Mouse (Mus musculus): ENCODE results near the gene Cops7b. TPM values are rescaled to one million over a fixed set of nuclear protein-coding genes. Genes with fewer than 3 reads are reported as not detected.

The Cops7b gene
- polyA plus RNA-seq, 1 experiment from 2014 or later: 39.1 TPM

DNA sequence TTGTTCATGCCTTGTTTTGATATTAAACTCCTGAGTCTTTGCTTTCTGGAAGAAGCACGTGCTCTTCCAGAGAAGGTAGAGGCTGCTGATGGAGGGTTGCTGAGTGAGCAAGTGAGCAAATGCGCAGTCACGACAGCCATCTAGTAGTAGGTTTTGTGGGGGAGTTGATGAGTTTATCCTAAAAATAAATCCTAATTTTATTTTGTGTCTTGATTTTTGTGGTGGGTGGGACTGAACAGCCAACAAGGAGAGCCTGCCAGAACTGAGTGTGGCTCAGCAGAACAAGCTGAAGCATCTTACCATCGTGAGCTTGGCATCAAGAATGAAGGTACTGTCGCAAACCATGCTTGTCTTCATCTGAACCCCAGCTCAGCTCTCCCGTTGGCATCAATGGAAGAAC, 13.8 kb downstream of the Cops7b start:
- Histone ChIP-seq H3K4me3 (replicated peaks) (no peak overlapping the region), H3K9ac (no peak overlapping the region), H3K4me1 (no peaks in the 10 kb centered on the region), H3K27me3 (no peaks in the 10 kb centered on the region), H3K27ac (replicated peaks) (no peak overlapping the region), H3K4me2 (replicated peaks) (no peak overlapping the region), H3K9me3 (replicated peaks) (no peaks in the 10 kb centered on the region), H3K36me3 (peaks cover 73% of the 10 kb centered on the region)
- WGBS: 92% methylated on average over 6 of the region's 6 CpGs
- no peak for ATAC-seq (ENCODE audit: insufficient number of reproducible peaks, low FRiP score, low TSS enrichment, low read depth)

DNA sequence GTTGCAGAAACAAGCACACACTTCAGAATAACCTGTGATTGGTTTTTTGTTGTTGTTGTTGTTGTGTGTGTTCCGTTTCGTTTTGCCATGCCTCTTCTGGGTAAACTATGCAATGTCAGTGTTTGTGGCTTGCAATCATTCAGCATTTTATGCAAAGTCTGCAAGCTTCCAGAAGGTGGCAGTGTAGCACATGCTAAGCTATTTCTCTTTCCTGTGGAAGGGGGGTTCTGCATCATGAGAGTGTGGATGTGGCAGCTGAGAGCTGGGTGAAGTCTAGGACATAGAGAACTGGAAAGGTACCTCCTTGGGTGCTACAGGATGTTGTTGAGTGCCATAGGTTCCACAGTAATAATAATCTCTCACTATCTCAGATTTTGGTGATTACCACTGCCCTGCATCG, 15.8 kb downstream of the Cops7b start:
- no peak for ATAC-seq (ENCODE audit: insufficient number of reproducible peaks, low FRiP score, low TSS enrichment, low read depth)
- WGBS: 70% methylated on average over 3 of the region's 3 CpGs
- no peaks in the 10 kb centered on the region for H3K4me1 ChIP-seq
- H3K4me3 ChIP-seq (replicated peaks): no peak overlapping the region
- no peaks in the 10 kb centered on the region for H3K27me3 ChIP-seq
- no peak overlapping the region for H3K27ac ChIP-seq (replicated peaks)
- peaks cover 78% of the 10 kb centered on the region for H3K36me3 ChIP-seq
- H3K9me3 ChIP-seq (replicated peaks): no peaks in the 10 kb centered on the region
- H3K4me2 ChIP-seq (replicated peaks): no peak overlapping the region
- H3K9ac ChIP-seq: no peak overlapping the region

DNA sequence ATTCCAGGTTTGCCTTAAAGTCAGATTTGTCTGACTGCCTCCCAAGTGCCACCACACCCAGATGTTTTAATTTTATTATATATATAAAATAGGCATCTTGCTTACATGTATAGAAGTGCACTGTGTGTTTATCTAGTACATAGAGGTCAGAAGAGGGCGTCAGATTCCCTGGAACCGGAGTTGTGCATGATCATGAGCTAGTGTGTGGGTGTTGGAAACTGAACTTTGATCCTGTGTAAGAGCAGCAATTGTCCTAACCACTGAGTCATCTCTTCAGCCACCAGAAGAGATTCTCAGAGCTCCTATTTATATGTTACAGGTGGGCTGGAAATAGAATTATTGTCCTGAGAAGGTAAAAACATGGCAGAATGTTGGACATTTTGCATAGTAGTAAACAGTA, 17.4 kb downstream of the Cops7b start:
- H3K27ac ChIP-seq (replicated peaks): no peak overlapping the region
- no peak overlapping the region for H3K4me2 ChIP-seq (replicated peaks)
- H3K9me3 ChIP-seq (replicated peaks): no peaks in the 10 kb centered on the region
- H3K9ac ChIP-seq: no peak overlapping the region
- H3K27me3 ChIP-seq: no peaks in the 10 kb centered on the region
- H3K4me1 ChIP-seq: no peaks in the 10 kb centered on the region
- H3K36me3 ChIP-seq: peaks cover 79% of the 10 kb centered on the region
- 81% methylated on average over 2 of the region's 2 CpGs for WGBS
- ATAC-seq (ENCODE audit: insufficient number of reproducible peaks, low FRiP score, low TSS enrichment, low read depth): no peak
- H3K4me3 ChIP-seq (replicated peaks): no peak overlapping the region

DNA sequence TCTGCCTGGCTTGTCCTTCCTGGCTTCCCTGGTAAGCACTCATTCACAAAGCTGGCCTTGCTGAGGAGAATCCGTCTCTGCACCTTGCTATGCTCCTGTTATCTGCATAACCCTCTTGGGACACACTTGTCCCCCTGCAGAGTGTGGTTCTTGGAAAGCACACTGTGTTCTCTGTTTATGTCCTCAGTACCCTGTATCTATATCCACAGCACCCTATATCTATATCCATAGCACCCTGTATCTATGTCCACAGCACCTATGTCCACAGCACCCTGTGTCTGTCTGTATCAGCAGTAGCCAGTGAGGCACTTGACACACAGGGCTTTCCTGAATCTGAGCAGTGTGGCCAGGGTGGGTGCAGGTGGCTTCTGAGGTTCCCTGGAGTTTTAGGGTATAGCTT, 28.2 kb downstream of the Cops7b start:
- Histone ChIP-seq H3K4me2 (replicated peaks) (no peak overlapping the region), H3K4me1 (no peaks in the 10 kb centered on the region), H3K27ac (replicated peaks) (no peak overlapping the region), H3K36me3 (peaks cover 20% of the 10 kb centered on the region), H3K9ac (no peak overlapping the region), H3K9me3 (replicated peaks) (no peaks in the 10 kb centered on the region), H3K27me3 (no peaks in the 10 kb centered on the region), H3K4me3 (replicated peaks) (no peak overlapping the region)
- no peak for ATAC-seq (ENCODE audit: insufficient number of reproducible peaks, low FRiP score, low TSS enrichment, low read depth)
- 87% methylated on average over 1 of the region's 1 CpGs for WGBS

DNA sequence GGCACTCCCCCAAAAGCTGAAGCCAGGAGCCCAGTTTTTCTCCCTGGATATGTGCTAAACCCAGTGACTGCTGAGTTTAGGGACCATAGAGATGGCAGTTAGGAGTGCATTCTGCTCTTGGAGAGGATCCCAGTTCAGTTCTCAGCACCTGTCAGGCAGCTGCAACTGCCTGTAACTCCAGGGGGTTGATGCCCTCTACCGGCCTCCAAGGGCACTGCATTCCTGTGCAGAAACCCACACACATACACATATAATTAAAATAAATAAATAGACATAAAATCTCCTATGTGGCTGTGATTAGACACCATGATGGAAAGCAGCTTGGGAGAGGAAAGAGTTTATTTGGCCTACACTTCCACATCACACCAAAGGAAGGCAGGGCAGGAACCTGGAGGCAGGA, 29.4 kb downstream of the Cops7b start:
- no peak overlapping the region for H3K9ac ChIP-seq
- WGBS: 61% methylated on average over 1 of the region's 1 CpGs
- H3K9me3 ChIP-seq (replicated peaks): no peaks in the 10 kb centered on the region
- ATAC-seq (ENCODE audit: insufficient number of reproducible peaks, low FRiP score, low TSS enrichment, low read depth): no peak
- no peak overlapping the region for H3K4me2 ChIP-seq (replicated peaks)
- H3K4me1 ChIP-seq: no peaks in the 10 kb centered on the region
- H3K4me3 ChIP-seq (replicated peaks): no peak overlapping the region
- H3K27ac ChIP-seq (replicated peaks): no peak overlapping the region
- H3K36me3 ChIP-seq: peaks cover 19% of the 10 kb centered on the region
- no peaks in the 10 kb centered on the region for H3K27me3 ChIP-seq

DNA sequence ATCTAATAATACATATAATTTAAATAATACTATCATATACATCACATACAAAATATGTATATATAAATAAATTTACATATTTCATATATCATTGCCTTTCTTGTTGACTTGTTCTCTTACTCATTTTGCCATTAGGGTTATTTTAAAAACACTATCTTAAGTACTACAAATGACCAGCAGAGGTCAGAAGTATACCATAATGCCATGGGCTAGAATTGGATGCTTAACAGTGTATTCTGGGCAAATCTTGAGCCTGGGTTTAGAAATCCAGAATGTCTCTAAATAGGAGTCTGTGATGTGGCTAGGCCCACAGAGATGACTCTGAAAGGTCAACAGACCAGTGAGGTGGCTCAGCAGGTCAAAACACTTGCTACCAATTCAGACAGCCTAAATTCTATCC, 31.6 kb downstream of the Cops7b start:
- no peak overlapping the region for H3K27ac ChIP-seq (replicated peaks)
- no peaks in the 10 kb centered on the region for H3K27me3 ChIP-seq
- H3K36me3 ChIP-seq: peaks cover 4% of the 10 kb centered on the region
- no peak for ATAC-seq (ENCODE audit: insufficient number of reproducible peaks, low FRiP score, low TSS enrichment, low read depth)
- no peaks in the 10 kb centered on the region for H3K9me3 ChIP-seq (replicated peaks)
- no peak overlapping the region for H3K4me2 ChIP-seq (replicated peaks)
- H3K4me1 ChIP-seq: no peaks in the 10 kb centered on the region
- H3K9ac ChIP-seq: no peak overlapping the region
- H3K4me3 ChIP-seq (replicated peaks): no peak overlapping the region

DNA sequence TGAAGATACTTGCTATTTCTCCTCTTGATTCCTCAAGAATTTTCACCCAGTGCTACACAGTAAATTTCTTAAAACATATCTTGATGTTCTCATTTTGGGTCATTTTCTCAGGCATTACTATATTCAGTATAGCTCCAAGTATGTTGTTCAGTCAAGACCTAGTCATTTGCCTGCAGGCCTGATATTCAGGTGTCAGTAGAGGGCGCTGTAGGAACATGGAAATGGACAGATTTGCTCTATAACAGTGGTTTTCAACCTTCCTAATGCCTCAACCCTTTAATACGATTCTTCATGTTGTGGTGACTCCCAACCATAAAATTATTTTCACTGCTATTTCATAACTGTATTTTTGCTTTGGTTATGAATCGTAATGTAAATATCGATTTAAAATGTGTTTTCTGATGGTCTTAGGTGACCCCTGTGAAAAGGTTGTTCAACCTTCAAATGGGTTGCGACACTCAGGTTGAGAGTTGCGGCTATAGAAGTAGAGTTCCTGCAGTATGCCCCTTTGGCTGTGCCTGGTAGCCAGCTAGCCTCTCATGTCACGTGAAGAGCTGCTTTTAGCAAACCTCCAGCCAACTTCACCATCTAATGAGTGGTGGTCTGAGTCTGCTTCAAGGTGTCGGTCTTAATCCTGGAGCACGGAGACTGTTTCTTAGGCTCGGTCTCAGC, 35.9 kb downstream of the Cops7b start:
- H3K9ac ChIP-seq: no peak overlapping the region
- no peak overlapping the region for H3K27ac ChIP-seq (replicated peaks)
- 58% methylated on average over 10 of the region's 10 CpGs for WGBS
- H3K4me2 ChIP-seq (replicated peaks): no peak overlapping the region
- H3K4me1 ChIP-seq: 0 out of 2 replicates have a peak, but pooled peaks cover 4% of the 10 kb centered on the region
- no peaks in the 10 kb centered on the region for H3K36me3 ChIP-seq
- H3K27me3 ChIP-seq: no peaks in the 10 kb centered on the region
- no peak overlapping the region for H3K4me3 ChIP-seq (replicated peaks)
- ATAC-seq (ENCODE audit: insufficient number of reproducible peaks, low FRiP score, low TSS enrichment, low read depth): no peak
- no peaks in the 10 kb centered on the region for H3K9me3 ChIP-seq (replicated peaks)

DNA sequence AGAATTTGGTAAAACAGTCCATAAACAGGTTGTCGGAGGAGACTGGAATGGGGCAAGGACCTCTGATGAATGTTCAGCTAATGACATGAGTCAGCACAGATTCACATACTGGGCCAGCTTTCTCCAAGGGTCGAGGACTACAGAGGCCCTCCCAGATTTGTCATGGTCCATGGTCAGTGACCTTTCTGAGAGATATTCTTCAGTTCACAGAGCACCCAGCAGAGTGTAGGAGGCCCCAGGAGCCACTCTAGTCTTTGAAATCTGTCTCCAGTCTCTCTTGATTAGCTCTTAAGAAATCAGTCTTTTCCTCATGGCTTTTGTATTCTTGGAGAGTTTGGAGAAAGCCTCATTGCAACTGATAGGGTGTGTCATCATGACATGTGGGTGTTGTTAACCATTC, 39.6 kb downstream of the Cops7b start:
- Histone ChIP-seq H3K36me3 (no peaks in the 10 kb centered on the region), H3K9ac (no peak overlapping the region), H3K27ac (replicated peaks) (no peak overlapping the region), H3K4me2 (replicated peaks) (no peak overlapping the region), H3K4me3 (replicated peaks) (no peak overlapping the region), H3K27me3 (no peaks in the 10 kb centered on the region), H3K4me1 (0 out of 2 replicates have a peak, but pooled peaks cover 4% of the 10 kb centered on the region), H3K9me3 (replicated peaks) (no peaks in the 10 kb centered on the region)
- ATAC-seq (ENCODE audit: insufficient number of reproducible peaks, low FRiP score, low TSS enrichment, low read depth): no peak
- 79% methylated on average over 2 of the region's 2 CpGs for WGBS

DNA sequence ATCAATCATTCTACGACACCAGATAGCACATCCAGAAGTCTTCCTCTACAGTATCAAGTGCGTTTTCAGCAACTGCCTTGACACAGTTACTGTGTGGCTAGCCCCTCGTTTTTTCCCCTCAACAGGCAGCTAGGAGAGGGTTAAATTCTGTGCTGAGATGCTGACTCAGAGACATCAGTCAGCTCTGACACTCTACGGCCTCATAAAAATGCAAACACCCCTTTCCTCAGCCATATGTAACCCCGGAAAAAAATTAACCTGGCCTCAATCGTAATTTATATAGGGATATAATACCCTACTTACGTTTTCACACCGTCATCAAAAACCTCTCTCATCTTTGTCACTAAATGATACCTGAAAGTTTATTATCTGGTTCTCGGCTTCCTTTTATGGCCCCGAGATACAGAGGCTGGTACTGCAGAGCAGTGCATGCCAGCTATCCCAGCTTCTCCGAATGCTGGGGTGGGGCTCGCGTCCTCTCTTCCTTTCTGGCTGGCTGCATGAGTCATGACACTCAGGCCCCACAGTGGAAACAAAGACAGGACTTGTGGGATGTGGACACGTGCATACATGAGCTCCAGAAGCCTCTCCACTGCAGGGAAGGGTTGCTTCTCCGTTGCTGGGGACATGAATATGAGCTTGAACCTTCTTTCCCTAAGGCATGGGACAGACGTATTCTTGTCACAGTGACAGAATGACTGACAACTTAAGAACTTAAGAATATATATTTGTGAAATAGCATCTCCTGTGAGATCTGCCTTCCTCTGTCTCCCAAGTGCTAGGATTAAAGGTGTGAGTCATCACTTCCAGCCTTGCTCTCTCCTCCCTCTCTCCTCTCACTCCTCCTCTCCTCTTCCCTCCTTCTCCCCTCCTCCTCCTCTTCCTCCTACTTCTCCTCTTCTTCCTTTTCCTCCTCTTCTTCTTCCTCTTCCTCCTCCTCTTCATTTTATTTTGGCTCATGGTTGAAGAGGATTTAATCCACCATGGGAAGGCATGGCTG, 40.6 kb downstream of the Cops7b start:
- 55% methylated on average over 16 of the region's 16 CpGs for WGBS
- no peak overlapping the region; the same call in 1 of the 2 replicates for H3K27ac ChIP-seq (replicated peaks)
- no peaks in the 10 kb centered on the region for H3K9me3 ChIP-seq (replicated peaks)
- no peak overlapping the region for H3K4me2 ChIP-seq (replicated peaks)
- H3K36me3 ChIP-seq: no peaks in the 10 kb centered on the region
- 0 out of 2 replicates have a peak, but pooled peaks cover 4% of the 10 kb centered on the region for H3K4me1 ChIP-seq
- no peak overlapping the region for H3K9ac ChIP-seq
- H3K27me3 ChIP-seq: no peaks in the 10 kb centered on the region
- H3K4me3 ChIP-seq (replicated peaks): no peak overlapping the region
- ATAC-seq (ENCODE audit: insufficient number of reproducible peaks, low FRiP score, low TSS enrichment, low read depth): no peak

DNA sequence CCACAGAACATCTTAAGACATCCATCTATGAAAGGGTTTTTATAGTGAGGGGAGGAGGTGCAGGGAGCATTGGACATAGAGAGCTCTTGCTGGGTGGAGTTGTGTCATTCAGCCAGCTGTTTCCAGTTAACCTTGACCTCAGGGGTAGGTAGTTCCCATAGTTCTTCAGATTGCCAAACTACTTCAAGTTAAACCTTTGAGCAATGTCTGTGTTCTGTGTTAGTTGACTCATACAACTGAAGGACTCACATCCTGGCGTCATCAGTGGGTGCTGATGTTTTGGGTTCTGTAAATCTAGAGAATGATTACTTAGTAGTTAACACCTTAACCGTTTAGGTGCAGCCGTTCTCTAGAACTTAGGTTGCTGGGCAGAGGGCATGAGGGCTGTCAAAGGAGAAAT, 45.6 kb downstream of the Cops7b start:
- Histone ChIP-seq H3K9me3 (replicated peaks) (no peaks in the 10 kb centered on the region), H3K27me3 (no peaks in the 10 kb centered on the region), H3K4me1 (peaks cover 6% of the 10 kb centered on the region; the same call in 1 of the 2 replicates), H3K4me3 (replicated peaks) (no peak overlapping the region), H3K9ac (no peak overlapping the region), H3K4me2 (replicated peaks) (no peak overlapping the region), H3K27ac (replicated peaks) (no peak overlapping the region), H3K36me3 (no peaks in the 10 kb centered on the region)
- WGBS: 61% methylated on average over 3 of the region's 3 CpGs
- no peak for ATAC-seq (ENCODE audit: insufficient number of reproducible peaks, low FRiP score, low TSS enrichment, low read depth)

DNA sequence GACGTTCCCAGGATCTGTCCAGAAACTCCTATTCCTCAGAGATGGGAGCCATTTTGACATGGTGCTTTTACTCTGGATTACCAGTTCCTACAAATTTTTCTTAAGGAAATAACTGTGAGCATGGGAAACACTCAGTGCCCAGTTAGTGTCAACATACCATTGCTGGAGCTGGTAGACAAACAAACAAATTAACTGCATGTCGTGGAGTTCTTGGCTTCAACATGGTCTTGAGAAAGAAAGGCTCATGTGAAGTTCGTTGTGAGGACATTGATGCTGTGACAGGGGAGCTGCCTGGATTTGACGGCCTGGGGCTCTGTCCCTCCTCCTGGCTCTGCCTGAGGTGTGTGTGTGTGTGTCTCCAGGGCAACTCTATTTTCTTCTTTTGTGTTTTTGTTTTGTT, 47.2 kb downstream of the Cops7b start:
- 40% methylated on average over 4 of the region's 4 CpGs for WGBS
- no peak for ATAC-seq (ENCODE audit: insufficient number of reproducible peaks, low FRiP score, low TSS enrichment, low read depth)
- H3K4me3 ChIP-seq (replicated peaks): no peak overlapping the region

More for the DNA sequence above, 47.2 kb downstream of the Cops7b start:
- Histone ChIP-seq H3K36me3 (no peaks in the 10 kb centered on the region), H3K27me3 (no peaks in the 10 kb centered on the region), H3K4me1 (peaks cover 13% of the 10 kb centered on the region; the same call in 1 of the 2 replicates), H3K27ac (replicated peaks) (no peak overlapping the region), H3K4me2 (replicated peaks) (no peak overlapping the region), H3K9ac (no peak overlapping the region), H3K9me3 (replicated peaks) (no peaks in the 10 kb centered on the region)
